Mouse (Mus musculus): ENCODE data around the gene Rgp1. TPM values are rescaled to one million over a fixed set of nuclear protein-coding genes. Genes with fewer than 3 reads are reported as not detected.

The Rgp1 gene
- polyA plus RNA-seq (2012; rRNA removed): 55.7 and 57.0 TPM in 2 replicates

DNA sequence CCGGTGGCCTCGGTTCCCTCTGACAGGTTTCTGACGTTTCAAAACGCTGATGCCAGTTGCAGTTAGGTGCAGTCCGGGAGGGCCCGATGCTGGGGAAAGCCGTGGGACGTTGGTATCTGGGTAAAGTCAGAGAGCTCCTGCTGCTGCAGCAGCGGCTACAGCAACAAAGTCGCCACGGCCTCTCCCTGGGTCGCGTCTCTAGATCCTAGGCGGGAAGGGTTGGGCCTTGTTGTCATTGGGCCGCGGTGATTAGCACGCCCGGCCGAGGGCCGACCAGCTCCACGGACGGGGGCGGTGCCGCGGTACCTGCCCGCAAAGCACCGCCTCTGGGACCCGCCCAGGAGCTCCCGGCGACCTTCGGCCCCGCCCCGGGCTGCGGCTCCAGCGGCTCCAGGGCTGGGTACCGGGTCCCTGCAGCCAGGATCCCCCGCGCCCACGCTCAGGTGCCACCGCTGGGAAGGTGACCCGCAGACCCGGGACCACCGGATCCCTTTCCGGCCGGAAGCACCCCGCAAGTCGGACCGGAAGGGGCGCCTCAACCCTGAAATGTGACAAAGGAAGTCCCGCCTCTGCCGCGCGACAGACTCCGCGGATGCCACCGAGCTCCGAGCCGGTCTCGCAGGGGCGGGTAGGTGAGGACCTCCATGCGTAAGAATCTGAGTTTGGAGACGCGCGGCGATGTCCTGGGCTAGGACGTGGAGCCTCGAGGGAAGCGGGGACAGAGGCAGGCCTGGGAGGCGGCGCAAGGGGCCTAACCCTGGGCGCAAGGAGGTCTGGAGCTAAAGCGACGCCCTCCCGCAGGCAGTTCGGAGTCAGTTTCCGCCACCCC, at the start of gene Rgp1, which contains the start of gene Gba2:
TSS of gene Rgp1 (plus strand) at position 340 of the 829 bp plus-strand sequence.
TSS of gene Gba2 (minus strand) at position 498 of the 829 bp plus-strand sequence.

GRCm38 (mm10) chr4:43561997-43562768, 16.3 kb upstream of the Rgp1 start, which contains the start of the genes Creb3 and Tln1:
Gene Creb3 (plus strand): TSS chr4:43562332.
Gene Tln1 (minus strand): TSS chr4:43562691.

GRCm38 (mm10) chr4:43584444-43585416, 6.2 kb downstream of the Rgp1 start, which contains the start of gene Msmp:
Gene Msmp (minus strand): TSS chr4:43584494.

GRCm38 (mm10) chr4:43631046-43631955, 52.8 kb downstream of the Rgp1 start, which contains the start of gene Npr2:
Gene Npr2 (plus strand): TSS chr4:43631935.

Other genes starting within 250 kb of the Rgp1 start
- 59.6 and 67.4 TPM in 2 replicates for gene Rusc2, start 196.7 kb upstream of the Rgp1 start, polyA plus RNA-seq (2012; rRNA removed)
- 0.92 and 1.1 TPM in 2 replicates for gene Fam166b, start 149.6 kb upstream of the Rgp1 start, polyA plus RNA-seq (2012; rRNA removed)
- gene Tesk1, start 136.8 kb upstream of the Rgp1 start, polyA plus RNA-seq (2012; rRNA removed): 75.3 and 75.5 TPM in 2 replicates
- gene Cd72, start 124.1 kb upstream of the Rgp1 start, polyA plus RNA-seq (2012; rRNA removed): 0.20 and 0.59 TPM in 2 replicates
- not detected in 2 replicates for gene Sit1, start 95.0 kb upstream of the Rgp1 start, polyA plus RNA-seq (2012; rRNA removed)
- gene Ccdc107, start 85.8 kb upstream of the Rgp1 start, polyA plus RNA-seq (2012; rRNA removed): 76.4 and 104 TPM in 2 replicates
- 33.3 and 39.5 TPM in 2 replicates for gene Arhgef39, start 79.0 kb upstream of the Rgp1 start, polyA plus RNA-seq (2012; rRNA removed)
- gene Car9, start 71.7 kb upstream of the Rgp1 start, polyA plus RNA-seq (2012; rRNA removed): 0.50 and 0.79 TPM in 2 replicates
- 15.7 and 78.5 TPM in 2 replicates for gene Tpm2, start 55.0 kb upstream of the Rgp1 start, polyA plus RNA-seq (2012; rRNA removed)
- 52.6 and 54.6 TPM in 2 replicates for gene Creb3, start 16.4 kb upstream of the Rgp1 start, polyA plus RNA-seq (2012; rRNA removed)
- gene Tln1, start 16.0 kb upstream of the Rgp1 start, polyA plus RNA-seq (2012; rRNA removed): 54.6 and 60.2 TPM in 2 replicates
- gene Gba2, start 158 bp downstream of the Rgp1 start, polyA plus RNA-seq (2012; rRNA removed): 82.9 and 90.4 TPM in 2 replicates
- gene Msmp, start 5.8 kb downstream of the Rgp1 start, polyA plus RNA-seq (2012; rRNA removed): not detected in 2 replicates
- gene Npr2, start 53.2 kb downstream of the Rgp1 start, polyA plus RNA-seq (2012; rRNA removed): 69.8 and 78.3 TPM in 2 replicates
- 6.6 and 7.9 TPM in 2 replicates for gene Spag8, start 74.9 kb downstream of the Rgp1 start, polyA plus RNA-seq (2012; rRNA removed)
- gene Hint2, start 77.8 kb downstream of the Rgp1 start, polyA plus RNA-seq (2012; rRNA removed): 56.9 and 57.8 TPM in 2 replicates
- gene Tmem8b, start 90.3 kb downstream of the Rgp1 start, polyA plus RNA-seq (2012; rRNA removed): 23.4 and 26.5 TPM in 2 replicates
- gene Fam221b, start 90.4 kb downstream of the Rgp1 start, polyA plus RNA-seq (2012; rRNA removed): 0.30 and 0.37 TPM in 2 replicates
- gene Olfr70, start 122.1 kb downstream of the Rgp1 start, polyA plus RNA-seq (2012; rRNA removed): not detected in 2 replicates
- gene Olfr71, start 131.5 kb downstream of the Rgp1 start, polyA plus RNA-seq (2012; rRNA removed): not detected in 2 replicates
- 0.37 and 0.76 TPM in 2 replicates for gene Hrct1, start 148.5 kb downstream of the Rgp1 start, polyA plus RNA-seq (2012; rRNA removed)
- 0.09 and 0.16 TPM in 2 replicates for gene Spaar, start 151.3 kb downstream of the Rgp1 start, polyA plus RNA-seq (2012; rRNA removed)
- not detected in 2 replicates for gene Olfr159, start 192.3 kb downstream of the Rgp1 start, polyA plus RNA-seq (2012; rRNA removed)
- gene Olfr156, start 245.2 kb downstream of the Rgp1 start, polyA plus RNA-seq (2012; rRNA removed): not detected in 2 replicates